ENCODE assay signal across 22 mouse cellular contexts in the genomic region with DNA sequence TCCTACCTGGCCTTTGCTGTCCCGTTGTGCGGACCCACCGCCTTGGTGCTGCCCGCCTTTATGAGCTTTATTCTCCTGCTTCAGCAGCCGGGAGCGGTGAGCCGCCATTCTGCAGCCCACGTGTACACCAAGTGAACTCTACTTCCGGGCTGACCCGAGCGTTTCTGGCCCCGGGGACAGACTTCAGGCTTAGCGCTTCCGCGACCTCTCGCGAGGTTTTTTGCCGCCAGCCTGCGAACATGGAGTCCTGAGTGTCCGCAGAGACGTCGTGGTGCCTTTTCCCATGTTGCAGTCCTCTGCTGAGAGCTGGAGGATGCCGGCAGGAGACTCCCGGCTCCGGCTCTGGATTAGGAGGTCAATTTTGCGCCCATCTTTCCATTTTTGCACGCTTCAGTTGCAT. TPM values are rescaled to one million over a fixed set of nuclear protein-coding genes. Genes with fewer than 3 reads are reported as not detected.
"Had no signal": no experiment of that assay in that cellular context is flagged by ENCODE, and none has a peak within 500 bp of the region (broad histone marks: within the 10 kb centered on the region; RNA-seq: fewer than 3 reads in every experiment).

No protein-coding gene starts in this region.

- H3K4me1 ChIP-seq: limb, embryonic 12.5 days; liver, embryonic 15.5 days; midbrain, embryonic 10.5 days; midbrain, embryonic 15.5 days; neural tube, embryonic 12.5 days had no signal

- H3K27me3 ChIP-seq: liver, embryonic 15.5 days; midbrain, embryonic 15.5 days; neural tube, embryonic 12.5 days had no signal

- H3K36me3 ChIP-seq: limb, embryonic 12.5 days; liver, embryonic 15.5 days; midbrain, embryonic 10.5 days; midbrain, embryonic 15.5 days; neural tube, embryonic 12.5 days had no signal

- H3K4me3 ChIP-seq: layer of hippocampus, adult 2 months; limb, embryonic 12.5 days; liver, embryonic 15.5 days; midbrain, embryonic 10.5 days; midbrain, embryonic 15.5 days; neural tube, embryonic 12.5 days had no signal

- DNase-seq: kidney, adult 8-10 months; kidney, postnatal 36 days; lung, adult 2 months; lung, postnatal 36 days; right cerebral cortex, postnatal 14 days; thymus, postnatal 36 days had no signal

- H3K27ac ChIP-seq: layer of hippocampus, adult 2 months; limb, embryonic 12.5 days; liver, embryonic 15.5 days; midbrain, embryonic 10.5 days; midbrain, embryonic 15.5 days; neural tube, embryonic 12.5 days; stomach, postnatal 0 days had no signal

RNA-seq across cellular contexts. Expression of gene Vmn1r53, which starts 8.4 kb away (rescaled TPM):
- total RNA-seq: layer of hippocampus, adult 2 months; layer of hippocampus, postnatal 10 days; left cerebral cortex, postnatal 36 days; megakaryocyte progenitor cell, adult 5-6 weeks; monocyte, adult 5-6 weeks; neutrophil, adult 5-6 weeks had no signal
- polyA plus RNA-seq: kidney, embryonic 16.5 days; limb, embryonic 12.5 days; liver, embryonic 11.5 days; liver, embryonic 15.5 days; lung, postnatal 0 days; midbrain, embryonic 10.5 days; midbrain, embryonic 15.5 days; neural tube, embryonic 12.5 days; stomach, postnatal 0 days; thymus, postnatal 0 days had no signal

RNA-seq across cellular contexts. Expression of gene Vmn1r54, which starts 13.4 kb away (rescaled TPM):
- total RNA-seq: layer of hippocampus, adult 2 months; layer of hippocampus, postnatal 10 days; left cerebral cortex, postnatal 36 days; megakaryocyte progenitor cell, adult 5-6 weeks; monocyte, adult 5-6 weeks; neutrophil, adult 5-6 weeks had no signal
- polyA plus RNA-seq: kidney, embryonic 16.5 days; limb, embryonic 12.5 days; liver, embryonic 11.5 days; liver, embryonic 15.5 days; lung, adult 2 months; lung, postnatal 0 days; midbrain, embryonic 10.5 days; midbrain, embryonic 15.5 days; neural tube, embryonic 12.5 days; stomach, postnatal 0 days; thymus, postnatal 0 days had no signal

RNA-seq across cellular contexts. Expression of gene V1ra8, which starts 30.1 kb away (rescaled TPM):
- total RNA-seq: layer of hippocampus, adult 2 months; layer of hippocampus, postnatal 10 days; left cerebral cortex, postnatal 36 days; megakaryocyte progenitor cell, adult 5-6 weeks; monocyte, adult 5-6 weeks; neutrophil, adult 5-6 weeks had no signal
- polyA plus RNA-seq: kidney, embryonic 16.5 days; limb, embryonic 12.5 days; liver, embryonic 11.5 days; liver, embryonic 15.5 days; lung, adult 2 months; lung, postnatal 0 days; midbrain, embryonic 10.5 days; midbrain, embryonic 15.5 days; neural tube, embryonic 12.5 days; stomach, postnatal 0 days; thymus, postnatal 0 days had no signal

RNA-seq across cellular contexts. Expression of gene Vmn1r52, which starts 58.1 kb away (rescaled TPM):
- total RNA-seq: layer of hippocampus, adult 2 months; layer of hippocampus, postnatal 10 days; left cerebral cortex, postnatal 36 days; megakaryocyte progenitor cell, adult 5-6 weeks; monocyte, adult 5-6 weeks; neutrophil, adult 5-6 weeks had no signal
- polyA plus RNA-seq: kidney, embryonic 16.5 days; limb, embryonic 12.5 days; liver, embryonic 11.5 days; liver, embryonic 15.5 days; lung, adult 2 months; lung, postnatal 0 days; midbrain, embryonic 10.5 days; midbrain, embryonic 15.5 days; neural tube, embryonic 12.5 days; stomach, postnatal 0 days; thymus, postnatal 0 days had no signal
